Mouse (Mus musculus): ENCODE measurements around the gene Astn2. TPM values are rescaled to one million over a fixed set of nuclear protein-coding genes. Genes with fewer than 3 reads are reported as not detected.

Astn2 gene
- polyA plus RNA-seq (2015; fragmentation: Nextera tagmentation; extraction: Ambion mirVana), result 1.1 and 1.3 TPM in 2 replicates

DNA sequence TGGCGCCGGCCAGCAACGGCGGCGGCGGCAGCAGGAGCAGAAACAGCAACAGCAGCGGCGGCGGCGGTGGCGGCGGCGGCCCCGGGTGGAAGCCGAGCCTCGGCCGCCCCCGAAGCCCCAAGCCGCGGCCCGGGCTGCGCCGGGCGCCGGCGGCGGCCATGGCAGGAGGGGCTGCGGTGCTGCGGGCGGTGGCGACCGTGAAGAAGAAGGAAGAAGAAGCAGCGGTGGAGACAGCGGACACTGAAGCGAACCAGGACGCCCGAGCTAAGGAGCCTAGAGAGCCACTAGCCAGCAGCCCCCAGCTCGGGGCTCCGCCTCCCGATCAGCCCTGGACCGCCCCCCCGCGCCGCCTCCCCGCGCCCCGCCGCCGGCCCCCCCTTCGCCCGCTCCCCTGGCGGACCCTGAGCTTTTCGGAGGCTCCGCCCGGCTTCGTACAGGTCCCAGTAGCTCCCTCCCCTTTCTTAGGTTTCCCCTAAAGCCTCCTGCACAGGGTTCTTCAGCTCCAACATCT is at the start of gene Astn2:
Gene Astn2, minus strand, starts transcription at position 411 of the 511 bp plus-strand sequence.
- Histone ChIP-seq H3K27ac (no peak within 1 kb of the TSS), H3K9ac (peak within 1 kb of the TSS; percentile 78), H3K4me2 (peak within 1 kb of the TSS; percentile 99), H3K27me3 (peaks cover 42% of the 10 kb centered on the region), H3K9me3 (no peaks in the 10 kb centered on the region), H3K4me1 (peaks cover 15% of the 10 kb centered on the region), H3K4me3 (peak within 1 kb of the TSS; percentile 75), H3K36me3 (no peaks in the 10 kb centered on the region)
- under 1% methylated on average over 51 of the region's 56 CpGs for WGBS
- ATAC-seq (ENCODE audit: insufficient number of reproducible peaks, insufficient read depth, low FRiP score, low TSS enrichment, low read depth), result peak; percentile 76

DNA sequence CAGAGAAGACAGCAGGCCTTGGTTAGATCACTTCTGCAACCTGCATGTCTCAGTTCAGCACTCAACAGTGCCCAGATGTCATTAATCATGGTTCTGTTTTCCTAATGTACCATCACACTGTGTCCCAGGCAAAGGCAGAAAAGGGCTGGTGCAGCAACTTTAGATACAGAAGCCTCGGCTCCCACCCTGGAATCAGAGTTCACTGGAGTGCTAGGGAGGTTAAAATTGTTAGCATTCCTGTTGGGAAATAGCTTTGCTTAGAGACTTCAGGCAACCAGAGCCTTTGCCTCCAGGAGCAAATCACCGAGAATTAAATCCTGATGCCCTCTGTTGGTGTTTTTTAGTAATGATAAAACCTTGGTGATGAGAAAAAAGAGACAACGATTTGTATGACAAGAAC is 45.7 kb upstream of the Astn2 start:
- H3K27ac ChIP-seq, result no peak overlapping the region
- no peaks in the 10 kb centered on the region for H3K9me3 ChIP-seq
- ATAC-seq (ENCODE audit: insufficient number of reproducible peaks, insufficient read depth, low FRiP score, low TSS enrichment, low read depth), result no peak
- H3K4me3 ChIP-seq, result no peak overlapping the region
- no peaks in the 10 kb centered on the region for H3K4me1 ChIP-seq
- H3K9ac ChIP-seq, result no peak overlapping the region
- no peaks in the 10 kb centered on the region for H3K36me3 ChIP-seq
- no peaks in the 10 kb centered on the region for H3K27me3 ChIP-seq
- 21% methylated on average over 3 of the region's 3 CpGs for WGBS
- H3K4me2 ChIP-seq, result no peak overlapping the region

DNA sequence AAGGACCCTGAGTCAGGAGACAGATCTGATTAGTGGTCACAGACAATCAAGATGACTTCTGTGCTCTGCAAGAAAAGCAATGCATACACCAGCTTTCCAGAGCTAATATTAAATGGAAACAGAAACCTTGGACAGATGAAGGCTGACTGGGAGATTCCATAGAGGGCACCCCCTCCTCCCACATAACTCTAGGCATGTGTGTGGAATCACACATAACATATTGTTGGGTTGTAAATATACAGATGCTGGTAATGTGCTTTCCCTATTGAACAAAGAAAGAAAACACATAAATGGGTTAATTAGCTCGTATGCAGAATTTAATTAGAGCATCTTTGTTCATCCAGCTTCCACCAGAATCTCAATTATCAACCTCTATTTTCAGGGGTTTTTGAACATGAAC is 26.8 kb upstream of the Astn2 start:
- no peak for ATAC-seq (ENCODE audit: insufficient number of reproducible peaks, insufficient read depth, low FRiP score, low TSS enrichment, low read depth)
- H3K9me3 ChIP-seq, result no peaks in the 10 kb centered on the region
- H3K4me1 ChIP-seq, result no peaks in the 10 kb centered on the region
- no peak overlapping the region for H3K9ac ChIP-seq
- H3K27me3 ChIP-seq, result no peaks in the 10 kb centered on the region
- H3K4me2 ChIP-seq, result no peak overlapping the region
- H3K4me3 ChIP-seq, result no peak overlapping the region
- no peaks in the 10 kb centered on the region for H3K36me3 ChIP-seq
- no peak overlapping the region for H3K27ac ChIP-seq
- WGBS, result 50% methylated on average over 1 of the region's 1 CpGs

DNA sequence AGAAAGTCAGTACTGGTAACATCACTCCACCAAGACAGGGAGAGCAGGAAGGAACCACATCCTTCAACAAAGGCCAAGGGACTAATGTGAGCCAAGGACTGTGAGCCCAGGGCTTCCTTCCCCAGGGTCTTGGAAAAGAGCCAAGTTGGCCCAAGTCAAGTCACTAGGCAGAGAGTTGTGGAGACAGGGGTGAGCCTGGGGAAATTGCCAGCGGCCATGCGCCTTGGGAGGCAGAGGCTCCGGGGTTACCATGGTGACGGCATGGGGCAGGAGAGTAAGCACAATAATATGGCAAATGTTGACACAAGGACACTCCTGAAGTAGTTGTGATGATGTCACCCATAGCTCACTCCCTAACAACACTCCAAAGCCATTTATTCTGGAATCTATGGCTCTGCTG is 21.4 kb upstream of the Astn2 start:
- Histone ChIP-seq H3K27ac (no peak overlapping the region), H3K4me2 (no peak overlapping the region), H3K36me3 (no peaks in the 10 kb centered on the region), H3K4me3 (no peak overlapping the region), H3K9me3 (no peaks in the 10 kb centered on the region), H3K27me3 (no peaks in the 10 kb centered on the region), H3K9ac (no peak overlapping the region), H3K4me1 (no peaks in the 10 kb centered on the region)
- WGBS, result 90% methylated on average over 4 of the region's 4 CpGs
- ATAC-seq (ENCODE audit: insufficient number of reproducible peaks, insufficient read depth, low FRiP score, low TSS enrichment, low read depth), result no peak

DNA sequence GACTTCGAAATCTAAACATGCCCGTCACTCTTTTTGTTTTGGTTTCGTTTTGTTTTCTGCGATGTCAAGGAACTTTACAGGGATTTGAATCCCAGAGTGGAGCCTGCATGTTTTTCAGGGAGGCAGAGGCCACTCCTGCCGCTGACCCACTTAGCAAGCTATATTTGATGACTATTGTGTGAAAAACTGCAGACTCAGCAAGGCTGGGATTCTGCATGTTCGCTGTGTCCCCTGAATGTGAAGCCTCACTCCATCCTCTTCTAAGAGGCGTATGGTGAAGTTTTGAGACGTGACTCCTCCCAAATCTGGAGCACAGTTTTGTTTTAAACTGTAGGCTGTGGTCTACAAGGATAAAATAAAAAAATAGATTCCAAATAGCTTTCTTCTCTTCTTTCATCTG is 10.4 kb upstream of the Astn2 start:
- Histone ChIP-seq H3K27ac (no peak overlapping the region), H3K9me3 (no peaks in the 10 kb centered on the region), H3K9ac (no peak overlapping the region), H3K4me1 (no peaks in the 10 kb centered on the region), H3K36me3 (no peaks in the 10 kb centered on the region), H3K4me2 (no peak overlapping the region), H3K27me3 (no peaks in the 10 kb centered on the region), H3K4me3 (no peak overlapping the region)
- 69% methylated on average over 8 of the region's 8 CpGs for WGBS
- no peak for ATAC-seq (ENCODE audit: insufficient number of reproducible peaks, insufficient read depth, low FRiP score, low TSS enrichment, low read depth)

DNA sequence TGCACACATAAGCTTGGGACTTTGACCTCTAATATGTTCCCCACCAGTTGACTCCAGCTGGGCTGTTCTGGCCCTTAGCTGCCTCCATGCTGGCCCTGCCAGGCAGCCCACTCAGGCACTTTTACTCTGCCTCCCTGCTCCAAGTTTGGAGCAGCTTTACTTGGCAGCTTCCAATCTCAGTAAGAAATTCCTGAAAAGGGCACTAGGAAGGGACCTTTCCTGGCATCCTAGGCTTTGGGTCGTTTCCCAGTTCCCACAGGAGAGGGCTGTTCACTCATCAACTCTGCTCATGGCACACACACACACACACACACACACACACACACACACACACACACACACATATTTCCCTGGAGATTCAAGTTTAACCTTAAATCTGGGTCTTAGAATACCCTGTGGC is 675 bp upstream of the Astn2 start:
- ATAC-seq (ENCODE audit: insufficient number of reproducible peaks, insufficient read depth, low FRiP score, low TSS enrichment, low read depth), result no peak
- H3K4me1 ChIP-seq, result peaks cover 15% of the 10 kb centered on the region
- H3K9ac ChIP-seq, result no peak overlapping the region
- no peaks in the 10 kb centered on the region for H3K9me3 ChIP-seq
- WGBS, result 5% methylated on average over 1 of the region's 1 CpGs
- no peaks in the 10 kb centered on the region for H3K36me3 ChIP-seq
- H3K27me3 ChIP-seq, result peaks cover 42% of the 10 kb centered on the region
- no peak overlapping the region for H3K4me3 ChIP-seq
- H3K4me2 ChIP-seq, result no peak overlapping the region
- H3K27ac ChIP-seq, result no peak overlapping the region

DNA sequence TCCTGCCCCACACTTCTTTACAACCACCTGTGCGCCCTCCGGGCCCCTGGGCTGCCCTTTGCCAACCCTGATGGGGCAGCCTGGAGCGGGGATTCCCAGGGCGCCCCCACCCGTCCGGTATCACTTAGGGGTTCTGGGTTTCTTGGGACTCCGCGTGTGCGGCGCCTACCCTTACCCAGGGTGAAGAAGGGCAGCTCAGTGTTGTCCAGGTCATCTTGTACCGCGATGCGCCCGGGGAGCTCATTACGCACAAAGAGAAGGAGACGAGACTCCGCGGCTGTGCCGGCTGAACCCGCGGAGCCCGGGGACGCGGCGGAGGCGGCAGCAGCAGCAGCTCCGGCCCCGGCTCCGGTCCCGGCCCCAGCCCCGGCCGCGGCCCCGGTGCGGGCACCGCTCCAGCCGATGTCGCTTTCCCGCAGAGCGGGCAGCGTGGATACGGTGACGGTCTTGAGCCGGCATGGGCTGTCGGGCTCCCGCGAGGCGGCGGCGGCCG is 657 bp downstream of the Astn2 start:
- H3K36me3 ChIP-seq, result no peaks in the 10 kb centered on the region
- under 1% methylated on average over 51 of the region's 51 CpGs for WGBS
- H3K4me3 ChIP-seq, result peak overlapping the region; percentile 75
- H3K27me3 ChIP-seq, result peaks cover 42% of the 10 kb centered on the region
- no peaks in the 10 kb centered on the region for H3K9me3 ChIP-seq
- peaks cover 15% of the 10 kb centered on the region for H3K4me1 ChIP-seq
- ATAC-seq (ENCODE audit: insufficient number of reproducible peaks, insufficient read depth, low FRiP score, low TSS enrichment, low read depth), result peak; percentile 50
- H3K9ac ChIP-seq, result peak overlapping the region; percentile 78
- peak overlapping the region; percentile 99 for H3K4me2 ChIP-seq
- no peak overlapping the region for H3K27ac ChIP-seq

DNA sequence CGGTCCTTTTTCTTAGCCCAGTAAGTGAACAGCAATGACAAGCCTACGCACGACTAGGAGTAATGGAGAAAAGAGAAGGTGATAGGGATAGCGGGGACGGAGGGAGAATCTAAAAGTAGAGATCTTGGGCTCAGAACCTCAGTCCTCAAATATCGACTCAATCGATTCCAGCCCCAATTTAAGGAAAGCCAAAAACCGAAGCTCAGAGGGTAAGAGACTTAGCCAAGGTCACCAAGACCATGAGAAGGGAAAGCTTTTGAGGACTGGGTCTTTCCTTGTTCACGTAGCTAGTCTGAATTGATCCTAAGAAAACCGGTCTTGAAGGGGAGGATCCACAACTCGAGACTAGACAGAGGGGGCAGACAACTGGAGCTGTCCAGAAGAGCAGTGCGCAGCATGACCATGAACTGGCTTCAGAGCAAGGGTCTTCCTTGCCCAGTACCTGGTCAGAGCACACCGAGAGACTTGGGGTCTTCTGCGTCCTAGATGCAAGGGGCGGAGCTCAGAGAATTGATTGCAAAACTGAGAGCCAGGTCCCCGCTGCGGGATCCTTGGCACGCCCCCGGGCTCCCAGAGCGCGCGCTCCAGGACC is 1.2 kb downstream of the Astn2 start:
- under 1% methylated on average over 22 of the region's 22 CpGs for WGBS
- Histone ChIP-seq H3K9me3 (no peaks in the 10 kb centered on the region), H3K4me3 (peak overlapping the region; percentile 75), H3K27me3 (peaks cover 44% of the 10 kb centered on the region), H3K9ac (peak overlapping the region; percentile 78), H3K27ac (no peak overlapping the region), H3K4me1 (peaks cover 15% of the 10 kb centered on the region), H3K36me3 (no peaks in the 10 kb centered on the region), H3K4me2 (peak overlapping the region; percentile 99)
- ATAC-seq (ENCODE audit: insufficient number of reproducible peaks, insufficient read depth, low FRiP score, low TSS enrichment, low read depth), result peak; percentile 12; the same call in 1 of the 2 replicates

DNA sequence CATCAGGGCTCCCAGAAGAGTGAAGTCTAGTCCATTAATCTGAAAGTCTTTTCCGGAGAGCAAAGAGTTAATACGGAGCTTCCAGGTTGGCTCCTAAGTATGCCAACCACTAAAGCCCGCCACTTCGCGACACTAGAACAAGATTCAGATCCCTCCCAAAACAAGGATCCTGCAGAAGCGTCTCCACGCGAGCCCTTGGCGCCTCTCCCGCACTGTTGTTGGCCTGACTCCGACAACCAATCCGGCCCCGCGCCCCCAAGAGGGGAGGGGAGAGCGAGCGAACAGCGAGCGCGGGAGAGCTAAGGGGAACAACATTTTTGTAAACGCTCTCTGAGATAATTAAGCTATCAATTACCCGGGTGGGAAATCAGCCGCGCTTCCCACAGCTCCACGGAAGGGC is 1.8 kb downstream of the Astn2 start:
- Histone ChIP-seq H3K36me3 (no peaks in the 10 kb centered on the region), H3K27me3 (peaks cover 44% of the 10 kb centered on the region), H3K4me2 (peak overlapping the region; percentile 99), H3K4me1 (peaks cover 15% of the 10 kb centered on the region), H3K9me3 (no peaks in the 10 kb centered on the region), H3K9ac (peak overlapping the region; percentile 60), H3K27ac (no peak overlapping the region), H3K4me3 (peak overlapping the region; percentile 75)
- WGBS, result 2% methylated on average over 24 of the region's 24 CpGs
- ATAC-seq (ENCODE audit: insufficient number of reproducible peaks, insufficient read depth, low FRiP score, low TSS enrichment, low read depth), result no peak

DNA sequence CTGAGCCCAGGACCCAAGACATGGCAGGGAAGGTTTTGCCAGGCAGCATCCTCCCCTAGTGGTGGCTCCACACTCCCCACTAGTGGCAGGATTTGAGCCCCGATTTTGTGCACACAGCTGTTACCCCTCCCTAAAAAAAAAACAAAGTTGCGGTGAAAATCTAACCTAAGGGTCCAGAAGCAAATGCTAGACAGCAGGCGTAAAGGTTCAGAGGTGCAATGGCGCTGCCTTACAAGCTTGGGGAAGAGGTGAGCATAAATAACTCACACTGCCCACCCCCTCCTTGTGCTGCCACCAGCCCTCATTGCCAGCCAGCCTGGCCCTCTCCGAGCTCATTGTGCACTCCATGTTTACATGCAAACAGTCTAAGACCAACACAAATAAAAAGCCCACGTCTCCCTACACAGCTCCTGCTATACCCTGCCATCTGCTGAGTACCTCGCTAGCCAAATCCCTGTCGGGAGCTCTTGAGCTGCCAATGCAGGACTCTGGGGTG is 3.2 kb downstream of the Astn2 start:
- 22% methylated on average over 8 of the region's 8 CpGs for WGBS
- peaks cover 42% of the 10 kb centered on the region for H3K27me3 ChIP-seq
- H3K9me3 ChIP-seq, result no peaks in the 10 kb centered on the region
- no peak overlapping the region for H3K27ac ChIP-seq
- no peak for ATAC-seq (ENCODE audit: insufficient number of reproducible peaks, insufficient read depth, low FRiP score, low TSS enrichment, low read depth)
- no peak overlapping the region for H3K9ac ChIP-seq
- no peak overlapping the region for H3K4me3 ChIP-seq
- H3K4me1 ChIP-seq, result peaks cover 15% of the 10 kb centered on the region
- H3K4me2 ChIP-seq, result peak overlapping the region; percentile 99
- no peaks in the 10 kb centered on the region for H3K36me3 ChIP-seq

DNA sequence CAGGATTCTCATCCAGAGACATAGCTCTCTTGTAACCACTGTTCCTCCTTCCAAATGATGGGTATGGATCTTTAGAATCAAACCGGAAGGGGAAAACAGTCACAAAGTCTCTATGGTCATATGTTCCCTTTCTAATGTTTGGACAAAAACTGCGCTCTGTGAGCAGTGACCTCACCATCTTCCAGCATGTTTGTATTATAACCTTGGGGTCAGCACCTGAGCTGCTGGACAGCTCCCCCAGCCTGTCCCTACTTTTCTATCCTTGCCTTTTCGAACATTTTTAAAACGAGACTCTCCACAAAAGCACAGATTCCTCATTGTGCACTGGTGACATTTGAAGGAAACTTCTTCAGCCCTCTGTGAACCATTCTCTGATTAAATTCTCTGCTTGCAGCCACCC is 5.3 kb downstream of the Astn2 start:
- Histone ChIP-seq H3K4me1 (peaks cover 15% of the 10 kb centered on the region), H3K27ac (no peak overlapping the region), H3K4me3 (no peak overlapping the region), H3K9me3 (no peaks in the 10 kb centered on the region), H3K27me3 (peaks cover 32% of the 10 kb centered on the region), H3K4me2 (no peak overlapping the region), H3K9ac (no peak overlapping the region), H3K36me3 (no peaks in the 10 kb centered on the region)
- no peak for ATAC-seq (ENCODE audit: insufficient number of reproducible peaks, insufficient read depth, low FRiP score, low TSS enrichment, low read depth)
- 48% methylated on average over 4 of the region's 4 CpGs for WGBS

DNA sequence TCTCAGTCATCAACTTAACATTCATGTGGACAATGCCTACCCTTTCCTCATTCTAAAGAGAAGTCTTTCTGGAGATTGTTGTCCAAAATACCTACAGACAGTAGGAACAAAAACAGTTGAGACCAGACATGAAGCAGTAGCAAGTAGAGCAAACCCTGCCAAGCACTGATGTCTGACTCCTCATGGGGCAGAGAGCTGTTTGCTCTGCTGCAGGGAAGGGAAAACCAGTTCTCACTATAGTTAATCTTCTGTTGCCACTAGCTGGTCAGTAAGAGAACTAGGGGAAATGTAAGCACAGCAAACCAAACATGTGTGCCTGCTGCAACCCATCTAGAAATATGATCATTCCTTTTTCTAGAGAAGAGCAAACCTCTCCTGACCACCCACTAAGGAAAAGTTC is 7.2 kb downstream of the Astn2 start:
- H3K4me1 ChIP-seq, result peaks cover 3% of the 10 kb centered on the region
- ATAC-seq (ENCODE audit: insufficient number of reproducible peaks, insufficient read depth, low FRiP score, low TSS enrichment, low read depth), result no peak
- H3K4me2 ChIP-seq, result no peak overlapping the region
- no peak overlapping the region for H3K4me3 ChIP-seq
- H3K27me3 ChIP-seq, result peaks cover 15% of the 10 kb centered on the region
- no peak overlapping the region for H3K27ac ChIP-seq
- H3K36me3 ChIP-seq, result no peaks in the 10 kb centered on the region
- H3K9ac ChIP-seq, result no peak overlapping the region
- no peaks in the 10 kb centered on the region for H3K9me3 ChIP-seq

Measured in embryonic facial prominence, embryonic 13.5 days (tissue).